Mouse (Mus musculus): ENCODE measurements at regions not wholly inside any gene's neighbourhood (a gene's known extent, or its start where the extent isn't known, plus 50 kb on each side); places are given as distances from the start of the nearest gene placed in this dataset.

GRCm38 (mm10) chr12:90469754-90470153, 268.5 kb downstream of the Dio2 start:
- no peak for DNase-seq

- no peak for DNase-seq
These were observed 278.1 kb downstream of the Dio2 start for GRCm38 (mm10) chr12:90460121-90460520.

GRCm38 (mm10) chr12:90440672-90441071, 297.6 kb downstream of the Dio2 start:
- DNase-seq: no peak

GRCm38 (mm10) chr12:90425276-90426063, 312.8 kb downstream of the Dio2 start:
- DNase-seq: peak; percentile 98 to 99

GRCm38 (mm10) chr12:90417590-90418221, 320.5 kb downstream of the Dio2 start:
- no peak for DNase-seq

- no peak for DNase-seq
These were observed 329.5 kb downstream of the Dio2 start for GRCm38 (mm10) chr12:90408716-90409115.

- peak; percentile 53 to 61 for DNase-seq
These were observed 339.7 kb downstream of the Dio2 start for GRCm38 (mm10) chr12:90398564-90398963.

Measured in cerebellum, adult 18-20 months (tissue).